Mouse (Mus musculus) ovary, postnatal 36 days (tissue): ENCODE results near the gene Rit1.
"Not testable (repeated sequence)": the region's sequence is repeated elsewhere in the genome, so short reads cannot be mapped to it uniquely, and the experiment has no call there.

Experiments used
- DNase-seq: peaks from one replicate; pipeline ENCODE4 v3.0.0; 2022; ENCODE audit warnings: low spot score, mixed read lengths

Rit1 gene

DNA sequence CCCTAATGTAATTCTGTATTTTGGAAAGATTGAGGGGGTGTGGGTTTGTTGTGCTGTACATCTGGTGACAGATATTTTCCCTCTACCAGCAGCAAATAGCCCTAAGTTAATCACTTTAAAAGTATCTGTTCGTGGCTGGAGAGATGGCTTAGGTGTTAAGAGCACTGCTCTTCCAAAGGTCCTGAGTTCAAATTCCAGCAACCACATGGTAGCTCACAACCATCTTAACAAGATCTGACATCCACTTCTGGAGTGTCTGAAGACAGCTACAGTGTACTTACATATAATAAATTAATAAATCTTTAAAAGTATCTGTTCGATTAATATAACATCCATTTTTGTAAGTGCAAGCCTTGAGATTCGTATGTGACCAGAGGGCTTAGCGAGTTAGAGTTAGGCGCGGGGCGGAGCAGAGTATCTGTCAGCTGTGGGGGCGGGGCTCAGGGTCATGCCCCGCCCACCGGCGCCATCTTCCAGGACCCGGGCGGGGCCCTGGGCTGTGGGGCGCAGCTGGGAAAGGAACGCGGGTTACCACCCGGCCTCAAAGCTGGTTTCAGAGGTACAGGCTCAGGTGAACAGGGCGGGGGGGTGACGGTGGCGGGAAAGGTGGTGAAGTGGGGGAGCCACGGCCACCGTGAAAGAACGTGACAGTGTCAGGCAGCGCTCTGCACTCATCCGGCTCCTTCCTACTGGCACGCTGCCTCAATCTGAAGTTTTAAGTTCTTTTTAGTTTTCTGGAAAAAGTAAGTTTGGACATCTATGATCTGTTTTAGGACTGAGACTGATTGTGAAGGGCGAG, at the start of gene Rit1:
Gene Rit1, plus strand, starts transcription at position 440 of the 799 bp plus-strand sequence.
- peak; percentile 84 for DNase-seq

DNA sequence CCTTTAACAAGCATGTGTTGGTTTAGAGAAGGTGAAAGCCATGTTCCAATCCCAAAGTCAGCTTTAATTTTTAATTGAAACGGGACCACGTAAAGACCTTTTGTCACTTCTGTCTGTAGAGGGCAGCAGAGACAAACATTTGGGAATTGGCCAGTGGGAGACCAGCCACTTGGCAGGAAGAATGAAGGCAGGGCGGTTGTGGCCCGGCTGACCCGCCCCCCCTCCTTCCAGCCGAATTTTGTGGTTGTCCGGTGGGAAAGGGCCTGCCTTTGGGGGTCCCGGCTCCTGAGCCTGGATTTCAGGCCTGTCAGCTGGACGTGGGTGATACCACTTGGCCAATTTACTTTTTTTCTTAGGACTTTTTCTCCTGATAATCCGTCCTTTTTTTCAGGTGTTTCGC, 39.2 kb upstream of the Rit1 start:
- DNase-seq = peak; percentile 53

DNA sequence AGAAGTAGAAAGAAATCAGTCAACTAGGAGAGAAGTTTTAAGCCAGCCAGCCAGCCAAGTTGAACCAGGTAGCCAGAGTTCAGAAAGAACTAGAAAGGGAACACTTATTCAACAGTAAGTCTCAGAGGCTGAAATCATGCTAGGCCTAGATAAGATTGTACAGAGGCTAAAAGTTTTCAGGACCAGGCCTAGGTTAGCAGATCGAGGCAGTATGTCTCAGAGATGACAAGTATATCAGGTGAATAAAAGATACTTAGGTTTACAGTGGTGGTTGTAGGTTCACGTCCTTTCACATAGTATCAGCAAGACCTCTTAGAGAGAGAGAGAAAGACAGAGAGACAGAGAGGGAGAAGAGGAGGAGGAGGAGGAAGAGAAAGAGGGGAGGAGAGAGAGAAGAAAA, 32.8 kb upstream of the Rit1 start:
- no peak for DNase-seq

DNA sequence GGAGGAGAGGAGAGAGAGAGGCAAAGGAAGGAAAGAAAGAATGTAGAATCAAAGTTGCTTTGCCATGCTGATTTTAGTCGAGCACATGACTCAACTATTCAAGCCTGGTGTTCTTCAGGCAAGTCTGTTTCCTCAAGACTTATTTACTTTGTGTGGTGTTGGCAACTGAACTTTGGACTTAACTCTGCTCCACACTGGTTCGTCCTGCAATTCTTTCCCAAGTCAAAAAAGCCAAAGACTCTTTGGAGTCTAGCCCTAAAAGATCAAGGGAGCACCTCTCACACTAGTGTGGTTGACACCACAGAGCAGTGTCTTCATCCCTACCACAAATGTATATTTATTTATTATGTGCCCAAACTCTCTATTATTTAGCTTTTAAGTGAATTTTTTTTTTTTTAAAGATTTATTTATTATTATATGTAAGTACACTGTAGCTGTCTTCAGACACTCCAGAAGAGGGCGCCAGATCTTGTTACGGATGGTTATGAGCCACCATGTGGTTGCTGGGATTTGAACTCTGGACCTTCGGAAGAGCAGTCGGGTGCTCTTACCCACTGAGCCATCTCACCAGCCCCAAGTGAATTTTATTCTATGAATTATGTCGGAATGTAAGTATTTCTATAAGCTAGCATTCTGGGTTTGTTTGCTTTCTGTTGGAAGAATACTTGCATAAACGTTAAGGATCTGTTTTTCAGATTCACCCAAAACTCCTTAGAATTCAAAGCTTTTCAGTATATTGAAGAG, 32.2 kb upstream of the Rit1 start:
- DNase-seq = no peak

DNA sequence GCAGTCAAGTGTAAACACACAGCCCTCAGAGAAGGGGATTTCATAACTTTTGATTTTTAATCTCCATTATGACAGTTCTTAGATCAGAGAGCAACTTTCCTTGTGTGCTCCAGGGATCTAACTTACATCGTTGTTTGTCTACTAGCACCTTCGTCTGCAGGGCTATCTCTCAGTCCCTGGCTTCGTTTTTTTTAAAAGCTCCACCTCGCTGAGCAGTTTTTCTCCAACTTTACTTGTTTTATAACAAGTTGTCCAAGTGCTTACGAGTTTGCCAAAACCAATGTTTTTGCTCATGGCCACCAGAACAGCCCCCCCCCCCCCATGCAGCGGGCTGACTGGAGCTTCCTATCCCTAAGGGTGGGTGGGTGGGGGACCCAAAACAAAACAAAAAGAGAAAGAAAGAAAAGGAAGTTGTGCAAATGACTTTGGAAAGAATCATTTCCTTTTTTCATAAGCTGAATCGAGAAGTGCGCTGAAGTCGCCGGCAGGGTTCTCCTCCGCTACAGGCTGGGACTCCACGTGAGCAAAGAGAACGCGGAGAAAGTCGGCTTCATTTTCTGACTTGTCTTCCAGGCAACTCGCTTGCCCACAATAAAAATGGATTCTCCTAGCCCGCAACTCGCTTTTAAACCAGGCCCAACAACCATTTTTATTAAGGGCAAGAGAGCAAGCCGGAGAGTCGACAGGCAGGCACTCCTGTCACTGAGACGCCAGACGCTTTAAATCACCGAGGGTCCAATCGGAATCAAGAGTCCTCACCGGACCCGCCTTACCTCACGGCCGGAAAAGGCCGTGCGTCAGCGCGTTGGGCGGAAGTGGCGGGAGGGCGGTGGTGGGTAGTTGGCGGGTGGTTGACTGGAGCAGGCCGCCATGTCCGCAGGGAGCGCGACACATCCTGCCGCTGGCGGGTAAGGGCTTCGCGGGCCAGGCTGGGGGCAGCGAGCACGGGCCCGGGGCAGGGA, 31.4 kb upstream of the Rit1 start, which contains the start of gene Khdc4:
Gene Khdc4, plus strand, starts transcription at position 824 of the 962 bp plus-strand sequence.
- DNase-seq = peak; percentile 96

DNA sequence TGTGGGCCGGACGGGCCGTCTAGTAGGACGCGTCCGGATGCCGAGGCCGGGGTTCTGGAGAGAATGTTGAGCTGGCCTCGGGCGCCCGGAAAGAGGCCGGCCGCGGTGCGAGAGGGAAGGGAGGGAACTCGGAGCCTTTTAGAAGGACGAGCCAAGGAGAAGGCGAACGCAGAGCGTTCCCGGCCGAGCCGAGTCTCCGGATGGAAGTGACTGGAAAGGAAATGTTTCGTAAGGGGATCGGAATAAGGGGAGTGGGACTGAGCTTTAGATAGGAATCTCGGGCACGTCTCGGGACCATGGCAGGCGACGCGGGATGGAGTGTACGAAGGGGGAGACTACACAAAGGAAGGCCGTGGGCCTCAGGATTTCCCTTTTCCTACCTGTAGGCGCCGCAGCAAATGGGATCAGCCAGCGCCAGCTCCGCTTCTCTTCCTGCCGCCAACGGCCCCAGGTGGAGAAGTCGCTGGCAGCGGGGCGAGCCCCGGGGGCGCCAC, 30.6 kb upstream of the Rit1 start:
- DNase-seq = peak; percentile 59

DNA sequence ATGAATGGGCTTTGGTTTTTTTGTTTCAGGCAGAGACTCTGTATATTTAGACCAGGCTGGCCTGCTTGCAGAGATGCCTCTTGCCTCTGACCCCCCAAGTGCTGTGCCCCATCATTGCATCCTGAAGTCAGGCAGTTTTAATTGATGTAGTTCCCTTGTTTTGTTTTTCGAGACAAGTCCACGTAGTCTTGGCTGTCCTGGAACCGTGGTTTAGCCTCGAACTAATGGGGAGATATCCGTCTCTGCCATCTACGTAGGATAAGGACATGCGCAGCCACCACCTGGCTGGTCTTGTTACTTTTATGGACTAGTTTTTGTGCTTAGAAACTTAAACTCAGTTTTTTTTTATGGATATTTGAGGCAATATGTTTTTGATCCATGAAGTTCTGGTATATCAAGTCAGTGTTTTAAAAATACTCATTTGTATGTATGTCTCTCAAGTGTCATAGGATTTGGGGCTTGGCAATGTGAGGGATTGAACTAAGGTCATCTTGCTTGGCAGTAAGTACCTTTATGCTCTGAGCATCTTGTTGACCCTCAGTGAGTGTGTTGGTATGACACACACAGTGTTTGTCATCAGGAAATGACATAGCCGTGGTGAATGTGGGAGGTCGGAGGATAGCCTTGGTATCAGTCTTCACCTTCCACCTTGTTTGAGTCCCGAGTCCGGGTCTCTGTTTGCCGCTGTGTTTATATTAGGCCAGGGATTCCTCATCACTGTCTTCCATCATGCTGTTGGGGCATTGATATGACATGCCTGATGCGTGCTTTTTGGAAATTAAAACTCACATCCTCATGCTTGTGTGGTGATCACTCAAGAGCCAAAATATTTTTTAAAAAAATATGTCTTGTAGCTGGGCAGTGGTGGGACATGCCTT, 29.7 kb upstream of the Rit1 start:
- DNase-seq = no peak

DNA sequence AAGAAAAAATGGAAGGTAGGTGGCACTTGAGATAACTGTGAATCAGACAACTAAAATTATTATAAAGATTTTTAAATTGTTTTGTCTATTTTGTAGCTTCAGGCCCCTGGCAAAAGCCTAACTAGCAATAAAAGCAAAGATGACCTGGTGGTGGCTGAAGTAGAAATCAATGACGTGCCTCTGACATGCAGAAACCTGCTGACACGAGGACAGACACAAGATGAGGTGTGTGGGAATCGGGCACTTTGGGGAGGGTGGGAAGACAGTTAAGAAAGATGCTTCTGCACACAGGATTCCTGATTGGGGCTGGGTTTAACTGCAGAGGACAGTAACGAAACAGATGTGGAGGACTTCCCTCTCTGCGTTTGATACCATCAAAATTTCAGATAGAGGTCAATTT, 27.6 kb upstream of the Rit1 start:
- DNase-seq = no peak

DNA sequence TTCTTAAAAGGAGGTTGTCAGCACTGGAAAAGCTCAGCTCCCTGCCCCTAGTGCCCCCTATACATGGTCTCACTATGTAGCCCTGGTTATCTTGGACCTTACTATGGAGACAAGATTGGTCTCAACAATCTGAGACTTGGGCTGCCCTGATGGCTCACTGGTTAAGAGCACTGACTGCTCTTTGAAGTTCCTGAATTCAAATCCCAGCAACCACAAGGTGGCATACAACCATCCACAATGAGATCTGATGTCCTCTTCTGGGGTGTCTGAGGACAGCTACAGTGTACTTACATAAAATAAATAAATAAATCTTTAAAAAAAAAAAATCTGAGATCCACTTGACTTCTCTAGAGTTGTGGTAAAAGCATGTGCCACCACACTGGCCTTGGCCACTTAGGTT, 21.1 kb upstream of the Rit1 start:
- no peak for DNase-seq

DNA sequence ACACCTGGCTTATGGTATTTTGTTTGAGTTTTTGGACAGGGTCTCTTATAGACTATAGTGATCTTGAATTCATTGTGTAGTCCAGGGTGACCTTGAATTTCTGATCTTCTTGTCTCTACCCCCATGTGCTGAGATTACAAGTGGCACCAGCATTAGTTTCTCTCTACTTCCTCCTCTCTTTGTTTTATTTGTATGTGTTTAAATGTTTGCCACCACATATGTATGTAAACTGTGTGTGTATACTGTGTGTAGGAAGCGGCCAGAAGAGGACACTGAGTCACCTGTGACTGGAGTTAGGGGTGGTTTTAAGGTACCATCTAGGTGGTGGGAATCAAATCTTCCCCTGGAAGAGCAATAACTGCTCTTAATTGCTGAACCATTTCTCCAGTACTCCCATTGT, 18.6 kb upstream of the Rit1 start:
- DNase-seq = no peak

DNA sequence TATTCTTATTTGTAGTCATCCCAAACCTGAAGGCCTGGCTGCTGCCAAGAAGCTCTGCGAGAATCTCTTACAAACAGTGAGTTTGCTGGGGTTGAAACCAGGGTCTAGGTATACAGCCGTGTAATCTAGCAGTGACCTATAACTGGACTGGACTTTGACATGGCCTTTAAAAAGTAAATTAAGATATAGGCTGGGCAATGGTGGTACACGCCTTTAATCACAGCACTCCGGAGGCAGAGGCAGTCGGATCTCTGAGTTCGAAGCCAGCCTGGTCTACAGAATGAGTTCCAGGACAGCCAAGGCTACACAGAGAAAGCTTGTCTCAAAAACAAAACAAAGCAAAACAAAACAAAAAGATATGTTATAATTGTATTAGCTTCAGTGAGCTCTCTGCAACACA, 17.8 kb upstream of the Rit1 start:
- no peak for DNase-seq

DNA sequence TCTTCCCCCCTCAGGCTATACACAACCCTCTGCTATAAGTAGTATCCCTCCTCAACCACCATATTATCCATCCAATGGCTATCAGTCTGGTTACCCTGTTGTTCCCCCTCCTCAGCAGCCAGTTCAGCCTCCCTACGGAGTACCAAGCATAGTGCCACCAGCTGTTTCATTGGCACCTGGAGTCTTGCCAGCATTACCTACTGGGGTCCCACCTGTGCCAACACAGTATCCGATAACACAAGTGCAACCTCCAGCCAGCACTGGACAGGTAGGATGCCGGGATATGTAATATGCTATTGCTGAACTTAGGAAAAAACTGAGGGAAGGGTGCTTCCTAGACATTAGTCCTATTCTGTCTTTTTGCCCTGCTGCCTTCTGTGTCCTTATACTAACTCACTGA, 16.4 kb upstream of the Rit1 start:
- DNase-seq = no peak

DNA sequence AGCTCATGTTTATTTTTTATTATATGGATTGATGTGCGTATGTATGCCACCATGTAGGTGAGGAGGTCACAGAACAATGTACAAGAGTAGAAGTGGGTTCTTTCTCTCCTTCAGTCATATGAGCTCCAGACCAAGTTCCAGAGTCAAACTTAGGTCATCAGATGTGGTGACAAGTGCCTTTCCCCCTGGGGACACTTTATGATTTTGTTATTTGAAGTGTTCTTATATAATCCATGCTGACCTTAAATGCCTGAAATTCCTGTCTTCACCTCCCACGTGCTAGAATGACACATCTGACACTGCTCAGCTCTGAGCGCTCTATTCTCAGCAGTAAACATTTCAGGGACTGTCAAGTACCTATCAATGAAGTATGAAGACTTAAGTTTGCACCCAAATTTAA, 15.4 kb upstream of the Rit1 start:
- no peak for DNase-seq

DNA sequence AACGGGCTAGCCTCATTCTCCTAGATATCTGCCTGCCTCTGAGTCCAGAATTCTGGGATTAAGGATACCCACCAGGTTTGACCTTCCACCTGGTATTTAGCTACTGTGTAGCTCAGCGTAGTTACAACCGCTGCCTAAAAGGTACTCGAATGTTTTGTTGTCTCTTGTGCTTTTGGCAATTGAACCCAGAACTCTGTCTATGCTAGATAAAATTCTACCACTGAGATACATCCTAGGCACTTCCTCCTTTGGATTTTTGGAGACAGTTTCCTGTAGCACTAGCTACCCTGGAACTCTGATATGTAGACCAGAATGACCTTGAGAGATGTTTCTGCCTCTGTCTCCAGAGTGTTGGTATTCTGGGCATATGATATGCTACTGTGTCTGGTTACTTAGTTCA, 2.9 kb upstream of the Rit1 start:
- no peak for DNase-seq

DNA sequence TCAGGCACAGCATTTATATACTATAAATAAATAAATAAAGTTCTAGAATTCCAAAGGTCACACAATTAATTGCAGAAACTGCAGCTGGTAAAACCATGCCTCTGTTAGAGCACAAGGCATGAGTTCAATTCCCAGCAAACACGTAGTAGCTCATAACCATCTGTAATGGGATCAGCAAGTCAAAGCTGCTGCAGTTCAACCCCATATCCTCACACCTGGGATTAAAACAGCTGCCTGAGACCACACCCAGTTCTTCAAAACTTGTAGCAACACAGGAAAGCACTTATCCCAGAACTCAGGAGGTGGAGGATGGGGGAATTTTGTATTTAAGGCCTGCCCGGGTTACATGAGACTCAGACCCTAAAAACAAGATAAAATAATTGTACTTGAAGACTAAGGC, 1.9 kb upstream of the Rit1 start:
- DNase-seq = no peak

DNA sequence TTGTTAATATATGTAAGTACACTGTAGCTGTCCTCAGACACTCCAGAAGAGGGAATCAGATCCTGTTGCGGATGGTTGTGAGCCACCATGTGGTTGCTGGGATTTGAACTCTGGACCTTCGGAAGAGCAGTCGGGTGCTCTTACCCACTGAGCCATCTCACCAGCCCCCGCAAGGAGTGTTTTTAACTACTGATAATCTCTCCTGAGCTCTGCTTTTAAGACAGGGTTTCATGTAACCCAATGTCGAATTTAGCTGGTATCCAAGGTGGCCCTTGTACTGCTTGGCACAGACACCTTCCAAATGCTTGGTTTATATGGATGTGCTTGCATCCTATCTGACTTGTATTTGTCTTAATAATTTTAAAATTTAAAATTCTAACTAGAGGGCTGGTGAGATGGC, 922 bp upstream of the Rit1 start:
- not testable (repeated sequence) for DNase-seq

DNA sequence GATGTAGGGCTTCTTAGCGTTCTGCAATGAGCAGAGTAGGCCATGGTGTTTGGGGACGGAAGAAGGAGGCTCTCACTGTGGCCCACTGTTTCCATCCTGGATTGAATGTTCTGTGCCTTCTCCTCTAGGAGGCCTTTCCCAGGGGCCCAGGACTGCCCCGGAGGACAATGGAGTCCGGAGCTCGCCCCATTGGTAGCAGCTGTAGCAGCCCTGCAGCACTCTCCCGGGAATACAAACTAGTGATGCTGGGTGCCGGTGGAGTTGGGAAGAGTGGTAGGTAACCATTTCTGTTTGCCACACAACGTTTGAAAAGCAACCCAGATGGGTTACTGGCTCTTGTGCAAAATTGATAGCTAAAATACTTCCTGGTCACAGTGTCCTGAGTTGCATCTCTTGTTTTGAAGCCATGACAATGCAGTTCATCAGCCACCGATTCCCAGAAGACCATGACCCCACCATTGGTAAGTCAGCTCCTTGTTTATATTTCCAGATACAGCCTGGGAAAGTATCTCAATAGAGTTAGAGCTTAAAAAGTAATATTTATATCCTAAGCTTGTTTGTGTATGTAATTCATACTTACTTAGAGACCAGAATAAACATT, 660 bp downstream of the Rit1 start:
- peak; percentile 35 for DNase-seq

DNA sequence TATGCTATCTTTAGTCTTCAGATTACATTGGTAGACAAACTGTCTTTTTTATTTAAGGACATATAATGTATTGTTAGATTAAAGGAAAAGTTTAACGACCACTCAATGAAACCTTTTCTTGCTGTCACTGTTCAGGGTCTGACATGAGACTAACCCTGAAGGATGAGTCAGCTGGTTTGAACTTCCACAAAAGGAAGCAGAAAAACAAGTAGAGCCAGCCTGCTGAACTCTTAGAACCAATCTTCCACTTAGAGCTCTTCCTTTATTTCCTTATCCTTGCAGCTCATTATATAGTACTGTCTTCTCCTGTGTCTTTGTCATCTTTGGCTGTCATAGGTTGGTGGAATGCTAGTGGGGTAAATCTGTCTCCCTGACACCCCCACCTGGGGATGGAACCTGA, 1.2 kb downstream of the Rit1 start:
- no peak for DNase-seq

DNA sequence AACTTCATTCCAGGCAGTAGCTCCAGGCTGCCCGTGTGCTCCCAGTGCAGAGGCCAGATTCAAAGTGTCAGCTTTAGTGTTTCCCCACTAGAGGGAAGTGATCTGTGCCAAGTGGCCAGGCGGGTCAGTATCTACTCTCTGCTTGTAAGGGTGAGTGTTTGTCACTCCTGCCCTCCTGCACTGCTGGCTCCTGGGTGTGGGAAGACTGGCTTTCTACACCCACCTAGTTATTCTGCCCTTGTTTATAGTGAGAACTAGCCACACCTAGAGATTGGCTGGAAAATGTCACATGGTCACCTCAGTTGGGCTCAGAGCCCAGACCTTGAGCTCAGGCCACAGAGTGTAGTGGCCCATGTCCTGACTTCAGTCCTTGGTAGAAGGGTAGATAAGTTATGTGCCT, 2.5 kb downstream of the Rit1 start:
- DNase-seq = peak; percentile 38

DNA sequence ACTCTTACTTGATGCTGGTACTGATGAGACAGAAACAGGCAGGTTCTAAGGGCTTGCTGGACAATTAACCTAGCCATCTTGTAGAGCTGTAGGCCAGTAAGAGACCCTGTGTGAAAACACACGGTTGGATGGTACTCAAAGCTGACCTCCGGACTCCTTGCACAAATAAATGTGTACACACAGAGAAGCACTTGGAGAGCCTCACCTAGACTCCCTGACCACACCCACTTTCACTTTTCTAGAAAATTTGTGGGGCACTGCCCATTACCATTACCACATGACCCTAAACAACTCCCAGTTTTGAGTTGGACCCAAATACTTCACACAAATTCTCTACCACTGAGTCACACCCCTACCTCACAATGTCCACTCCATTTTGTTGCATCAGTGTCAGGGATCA, 19.9 kb downstream of the Rit1 start:
- no peak for DNase-seq

DNA sequence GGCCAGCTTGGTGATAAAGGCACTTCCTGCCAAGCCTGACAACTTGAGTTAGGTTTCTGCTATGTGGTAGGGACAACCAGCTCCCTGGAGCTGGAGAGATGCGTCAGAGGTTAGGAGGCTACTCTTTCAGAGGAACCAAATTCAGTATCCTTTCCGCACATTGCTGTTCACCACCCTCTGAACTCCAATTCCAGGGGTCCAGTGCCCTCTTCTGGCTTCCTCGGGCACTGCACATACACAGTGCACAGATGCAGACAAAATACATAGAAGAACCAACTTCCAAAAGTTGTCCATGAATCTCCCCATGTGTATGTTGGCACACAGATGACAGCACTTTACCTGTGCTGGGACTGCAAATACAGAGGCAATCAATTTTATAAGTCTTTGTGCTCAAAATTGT, 22.0 kb downstream of the Rit1 start:
- peak; percentile 49 for DNase-seq
